Mouse (Mus musculus): ENCODE data around the gene Pitpnm1. TPM values are rescaled to one million over a fixed set of nuclear protein-coding genes. Genes with fewer than 3 reads are reported as not detected.

Pitpnm1 gene
- total and polyA plus RNA-seq, 3 experiments = 25.3 to 51.2 TPM; not detected in 1

- no peaks in the 10 kb centered on the region for H3K9me3 ChIP-seq (replicated peaks; ENCODE audit: insufficient read depth, low read length)
- H3K27me3 ChIP-seq (ENCODE audit: control insufficient read depth in 1 of 2, insufficient read depth in 2 of 2, low read length in 2 of 2) = no peaks in the 10 kb centered on the region
- H3K36me3 ChIP-seq (ENCODE audit: control insufficient read depth in 1 of 2, insufficient read depth in 2 of 2, low read length in 2 of 2) = peaks cover 1 to 5% of the 10 kb centered on the region in 2 experiments; a peak in 2 of 4 replicates
- TF ChIP-seq ZKSCAN1 (IDR thresholded peaks at IDR 0.05; ENCODE audit: low read depth, low read length) = no peak
- DNase-seq (ENCODE audit: low read depth, low spot score) = no peak
- H3K27ac ChIP-seq (ENCODE audit: control insufficient read depth, low read depth, low read length) = no peak overlapping the region
- H3K4me1 ChIP-seq (ENCODE audit: control insufficient read depth in 1 of 2, insufficient read depth in 2 of 2, low read length in 2 of 2) = peaks cover 9 to 22% of the 10 kb centered on the region in 2 experiments; a peak in 3 of 4 replicates
- peaks cover 15% of the 10 kb centered on the region for H3K79me2 ChIP-seq (ENCODE audit: control insufficient read depth, insufficient read depth, low read length, poor library complexity)
- H3K9ac ChIP-seq (ENCODE audit: control insufficient read depth, low read depth, low read length, poor library complexity, severe bottlenecking) = no peak overlapping the region
- no peak overlapping the region for H3K4me3 ChIP-seq (ENCODE audit: control insufficient read depth in 1 of 2, insufficient read depth in 1 of 2, low read depth in 2 of 2, low read length in 2 of 2)
These were observed 52.1 kb downstream of the Pitpnm1 start for GRCm38 (mm10) chr19:4151898-4152297.

GRCm38 (mm10) chr19:4152445-4153231 is 52.8 kb downstream of the Pitpnm1 start:
- H3K27ac ChIP-seq (ENCODE audit: control insufficient read depth, low read depth, low read length) = no peak overlapping the region

GRCm38 (mm10) chr19:4153232-4153654 is 53.4 kb downstream of the Pitpnm1 start, which contains the start of gene Ptprcap:
Ptprcap (plus strand) TSS chr19:4153604.
- no peak for DNase-seq (ENCODE audit: low read depth, low spot score)
- Histone ChIP-seq H3K27me3 (ENCODE audit: control insufficient read depth in 1 of 2, insufficient read depth in 2 of 2, low read length in 2 of 2) (no peaks in the 10 kb centered on the region), H3K27ac (ENCODE audit: control insufficient read depth, low read depth, low read length) (peak within 1 kb of the TSS; percentile 43), H3K4me3 (ENCODE audit: control insufficient read depth in 1 of 2, insufficient read depth in 1 of 2, low read depth in 2 of 2, low read length in 2 of 2) (peak within 1 kb of the TSS in 1 of 2 experiments; percentile 47; a peak in 1 of 4 replicates), H3K79me2 (ENCODE audit: control insufficient read depth, insufficient read depth, low read length, poor library complexity) (peaks cover 15% of the 10 kb centered on the region), H3K4me1 (ENCODE audit: control insufficient read depth in 1 of 2, insufficient read depth in 2 of 2, low read length in 2 of 2) (peaks cover 4 to 16% of the 10 kb centered on the region in 2 experiments; a peak in 3 of 4 replicates), H3K9ac (ENCODE audit: control insufficient read depth, low read depth, low read length, poor library complexity, severe bottlenecking) (no peak within 1 kb of the TSS), H3K9me3 (replicated peaks; ENCODE audit: insufficient read depth, low read length) (no peaks in the 10 kb centered on the region), H3K36me3 (ENCODE audit: control insufficient read depth in 1 of 2, insufficient read depth in 2 of 2, low read length in 2 of 2) (peaks cover 1 to 2% of the 10 kb centered on the region in 2 experiments; a peak in 2 of 4 replicates)
- TF ChIP-seq POLR2AphosphoS2 (IDR thresholded peaks at IDR 0.05; ENCODE audit: low read length) (no peak), CHD2 (IDR thresholded peaks at IDR 0.05; ENCODE audit: low read length) (no peak), E2F4 (IDR thresholded peaks at IDR 0.05; ENCODE audit: borderline replicate concordance, low read depth, low read length) (no peak)

More at GRCm38 (mm10) chr19:4152445-4153231, 52.8 kb downstream of the Pitpnm1 start:
- no peak overlapping the region for H3K4me3 ChIP-seq (ENCODE audit: control insufficient read depth in 1 of 2, insufficient read depth in 1 of 2, low read depth in 2 of 2, low read length in 2 of 2)
- no peaks in the 10 kb centered on the region for H3K27me3 ChIP-seq (ENCODE audit: control insufficient read depth in 1 of 2, insufficient read depth in 2 of 2, low read length in 2 of 2)
- H3K36me3 ChIP-seq (ENCODE audit: control insufficient read depth in 1 of 2, insufficient read depth in 2 of 2, low read length in 2 of 2) = peaks cover 1 to 5% of the 10 kb centered on the region in 2 experiments; a peak in 2 of 4 replicates
- H3K79me2 ChIP-seq (ENCODE audit: control insufficient read depth, insufficient read depth, low read length, poor library complexity) = peaks cover 15% of the 10 kb centered on the region
- H3K9ac ChIP-seq (ENCODE audit: control insufficient read depth, low read depth, low read length, poor library complexity, severe bottlenecking) = no peak overlapping the region
- H3K9me3 ChIP-seq (replicated peaks; ENCODE audit: insufficient read depth, low read length) = no peaks in the 10 kb centered on the region
- TF ChIP-seq POLR2AphosphoS2 (IDR thresholded peaks at IDR 0.05; ENCODE audit: low read length) (0 out of 2 replicates have a peak, but pooled peaks have one; percentile 22), JUND (IDR thresholded peaks at IDR 0.05; ENCODE audit: low read depth, low read length) (no peak)
- no peak for DNase-seq (ENCODE audit: low read depth, low spot score)
- peaks cover 9 to 22% of the 10 kb centered on the region in 2 experiments; a peak in 3 of 4 replicates for H3K4me1 ChIP-seq (ENCODE audit: control insufficient read depth in 1 of 2, insufficient read depth in 2 of 2, low read length in 2 of 2)
